ENCODE assay signal across 8 mouse cellular contexts in the genomic region with DNA sequence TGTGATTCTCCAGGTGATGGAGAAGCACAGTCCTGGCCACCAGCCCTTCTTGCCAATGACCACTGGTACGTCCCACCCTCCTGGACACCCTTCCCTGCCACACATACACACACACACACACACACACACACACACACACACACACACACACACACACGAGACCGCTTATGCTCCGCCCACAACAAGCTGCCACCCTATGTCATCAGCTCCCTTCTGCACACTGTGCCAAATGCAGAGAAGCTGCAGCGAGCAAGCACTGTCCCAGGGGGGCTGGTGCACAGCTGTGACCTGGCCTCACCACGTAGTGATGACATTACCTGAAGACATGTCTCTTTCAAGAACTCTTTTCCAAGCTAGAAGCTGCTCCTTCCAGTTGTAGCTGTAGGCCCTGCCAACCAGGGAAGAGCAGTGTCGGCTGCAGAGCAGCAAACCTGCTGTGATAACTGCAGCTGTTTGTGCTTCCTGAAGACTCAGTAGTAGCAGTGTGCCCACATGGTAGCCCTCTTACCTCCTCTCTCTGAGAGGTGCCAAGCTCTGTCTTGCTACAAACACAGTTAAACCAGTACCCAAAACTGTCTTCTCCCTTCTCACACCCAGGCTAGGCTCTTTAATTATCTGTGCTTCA. TPM values are rescaled to one million over a fixed set of nuclear protein-coding genes. Genes with fewer than 3 reads are reported as not detected.
DNase-seq lines count a peak whose midpoint lies in the region; ATAC-seq and TF ChIP-seq lines count a peak whose summit lies in the region.

No protein-coding gene starts in this region.

- no peak for TF ChIP-seq POLR2A in brain, embryonic 14.5 days (IDR thresholded peaks at IDR 0.05; ENCODE audit: borderline replicate concordance, extremely low read depth, insufficient read depth, insufficient read length, poor library complexity, severe bottlenecking)

- H3K27me3 ChIP-seq in heart, embryonic 13.5 days (replicated peaks): peaks cover 11% of the 10 kb centered on the region
- H3K27me3 ChIP-seq in midbrain, embryonic 12.5 days: no peaks in the 10 kb centered on the region

- H3K4me3 ChIP-seq in heart, embryonic 13.5 days: no peak overlapping the region
- H3K4me3 ChIP-seq in midbrain, embryonic 12.5 days: no peak overlapping the region

- TF ChIP-seq CTCF in brain, embryonic 14.5 days (IDR thresholded peaks at IDR 0.05; ENCODE audit: borderline replicate concordance, extremely low read depth, insufficient read depth, insufficient read length): no peak

- H3K27ac ChIP-seq in heart, embryonic 13.5 days (replicated peaks): no peak overlapping the region
- H3K27ac ChIP-seq in midbrain, embryonic 12.5 days (replicated peaks): no peak overlapping the region

- H3K9ac ChIP-seq in heart, embryonic 13.5 days: peak overlapping the region; percentile 33
- no peak overlapping the region for H3K9ac ChIP-seq in midbrain, embryonic 12.5 days (replicated peaks)

- no peak for DNase-seq in heart, adult 9 months (ENCODE audit: low spot score in 2 of 2)
- DNase-seq in brain, embryonic 14.5 days (ENCODE audit: low read depth): peak; percentile 31
- DNase-seq in urinary bladder, adult 2 months (ENCODE audit: low spot score): no peak
- no peak for DNase-seq in right cerebral cortex, postnatal 14 days
- no peak for DNase-seq in yolk sac, embryonic 10.5 days (ENCODE audit: low spot score)

- H3K4me1 ChIP-seq in heart, embryonic 13.5 days: peaks cover 76% of the 10 kb centered on the region
- peaks cover 7% of the 10 kb centered on the region; the same call in 1 of the 2 replicates for H3K4me1 ChIP-seq in midbrain, embryonic 12.5 days

- no peaks in the 10 kb centered on the region for H3K36me3 ChIP-seq in heart, embryonic 13.5 days
- H3K36me3 ChIP-seq in midbrain, embryonic 12.5 days: no peaks in the 10 kb centered on the region

- no peak for ATAC-seq in heart, embryonic 13.5 days (ENCODE audit: extremely low read depth, insufficient number of reproducible peaks, low FRiP score, low TSS enrichment)
- peak; percentile 29 for ATAC-seq in CD4-positive, CD25-positive, alpha-beta regulatory T cell, adult 4 months
- ATAC-seq in midbrain, embryonic 12.5 days (ENCODE audit: low FRiP score, low read depth): 0 out of 2 replicates have a peak, but pooled peaks have one; percentile 49

- no peak overlapping the region for H3K4me2 ChIP-seq in heart, embryonic 13.5 days
- no peak overlapping the region for H3K4me2 ChIP-seq in midbrain, embryonic 12.5 days (replicated peaks)

- WGBS in heart, embryonic 13.5 days: 65% methylated on average over 7 of the region's 7 CpGs
- WGBS in midbrain, embryonic 12.5 days: 69% methylated on average over 7 of the region's 7 CpGs

- no peaks in the 10 kb centered on the region for H3K9me3 ChIP-seq in heart, embryonic 13.5 days
- no peaks in the 10 kb centered on the region for H3K9me3 ChIP-seq in midbrain, embryonic 12.5 days

RNA-seq across cellular contexts. Expression of a gene that starts 11.7 kb away (rescaled TPM):
- polyA plus RNA-seq in heart, embryonic 13.5 days (2015; fragmentation: Nextera tagmentation; extraction: Ambion mirVana): 33.3 and 39.8 TPM in 2 replicates
- 10 to 100 TPM; 42.2 to 48.0 TPM for polyA plus RNA-seq in CD4-positive, CD25-positive, alpha-beta regulatory T cell, adult 4 months (2017; shearing (Covaris generic))
- 8.6 and 13.6 TPM in 2 replicates for polyA plus RNA-seq in brain, embryonic 14.5 days (2012; rRNA removed)
- 13.4 and 15.1 TPM in 2 replicates for polyA plus RNA-seq in midbrain, embryonic 12.5 days (2016; fragmentation: Nextera tagmentation; extraction: Ambion mirVana)
- 22.2 and 26.6 TPM in 2 replicates for polyA plus RNA-seq in urinary bladder, adult 2 months (2012; rRNA removed)
